Mouse (Mus musculus): ENCODE results near the gene Tmprss7. TPM values are rescaled to one million over a fixed set of nuclear protein-coding genes. Genes with fewer than 3 reads are reported as not detected.
A peak's percentile ranks its signal among the peaks of the same experiment; 100 is the strongest.

The Tmprss7 gene
- not detected for total RNA-seq (2021)
- long read RNA-seq, experiment 1: 0 reads
- long read RNA-seq, experiment 2: 0 reads

DNA sequence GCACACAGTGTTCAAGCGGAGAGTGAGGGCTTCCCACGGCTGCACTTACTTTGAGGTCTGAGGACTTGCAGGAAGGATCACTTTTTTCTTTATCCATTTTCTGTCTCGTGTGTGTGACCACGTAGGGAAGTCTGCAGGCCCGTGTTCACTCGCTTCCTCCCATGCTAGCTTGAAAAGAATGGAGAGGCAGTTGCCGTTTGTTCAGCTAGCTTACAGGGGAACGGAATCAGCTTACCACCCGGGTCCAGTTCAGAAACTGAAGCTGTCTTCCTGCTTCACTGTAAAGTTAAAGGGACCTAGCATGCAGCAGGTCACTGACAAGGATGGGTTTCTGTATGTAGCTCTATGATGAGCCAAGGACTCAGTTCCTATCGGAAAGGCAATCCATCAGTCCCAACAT, at the start of gene Tmprss7:
Gene Tmprss7, minus strand, starts transcription at position 101 of the 400 bp plus-strand sequence.
- intact Hi-C loops (cut with DNase I): no loop called here
- no peak for DNase-seq

DNA sequence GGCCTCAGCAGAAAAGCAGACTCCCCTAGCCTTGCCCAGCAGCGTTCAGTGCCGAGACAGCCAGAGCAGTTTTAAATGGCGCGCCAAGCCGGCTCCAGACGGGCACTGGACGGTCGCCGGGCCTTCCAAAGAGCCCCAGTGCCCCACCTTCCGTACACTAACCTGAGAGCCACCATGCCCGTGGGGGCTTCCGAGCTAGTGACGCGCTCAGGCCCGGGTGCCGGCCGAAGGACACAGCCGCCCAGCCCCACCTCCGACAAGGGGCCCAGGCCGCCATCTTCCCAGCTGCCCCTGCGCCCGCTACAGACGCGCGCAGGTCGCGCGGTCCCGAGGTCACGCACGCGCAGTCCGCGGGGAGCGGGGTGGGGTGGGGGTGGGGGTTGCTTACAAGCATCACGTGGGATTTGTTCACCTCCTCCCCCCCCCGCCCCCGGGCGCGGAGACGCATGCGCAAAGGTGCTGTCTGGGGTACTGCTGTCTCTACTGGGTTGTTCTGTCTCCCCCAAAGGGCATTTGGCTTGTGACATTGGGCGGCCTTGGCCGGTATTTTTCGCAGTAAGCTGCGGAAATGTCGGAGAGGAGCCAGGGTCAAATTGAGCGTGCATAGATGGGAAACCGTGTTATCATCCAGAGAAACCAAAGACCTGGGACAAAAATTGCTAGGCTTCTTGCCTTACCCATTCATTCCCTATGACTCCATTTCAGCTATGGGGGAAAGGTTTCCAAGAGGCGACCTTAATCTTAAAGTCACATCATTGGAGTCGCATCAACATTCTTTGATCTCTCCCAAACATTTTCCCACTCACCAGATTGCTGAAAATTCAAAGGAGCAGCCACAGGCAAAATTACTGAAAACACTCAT, 49.4 kb upstream of the Tmprss7 start, which contains the start of gene Abhd10:
Gene Abhd10, minus strand, starts transcription at position 341 of the 862 bp plus-strand sequence.
- DNase-seq: peak; percentile 97 to 98
- intact Hi-C loops (cut with DNase I): loop anchor here (10.0 kb wide), 1 partner anchor 578 kb away; no protein-coding TSS in a partner anchor

DNA sequence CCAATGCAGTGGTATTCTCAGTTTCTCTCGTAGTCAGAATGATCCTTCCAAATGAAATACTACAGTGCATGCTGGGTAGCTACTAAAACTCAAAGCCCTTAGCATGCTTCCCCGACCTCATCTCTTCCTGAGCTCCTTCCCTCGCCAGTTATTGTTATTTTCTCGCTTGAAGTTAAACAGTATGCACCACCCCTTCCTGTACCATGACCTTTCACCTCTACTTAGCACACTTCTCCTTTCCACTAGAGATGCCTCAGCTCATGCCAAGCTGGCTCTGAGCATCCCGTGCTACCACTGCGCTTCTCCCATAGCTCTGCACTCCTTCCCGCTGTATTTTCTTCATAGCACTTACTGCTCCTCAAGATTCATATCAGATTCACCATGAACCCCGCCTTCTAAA, 44.4 kb upstream of the Tmprss7 start:
- no peak for DNase-seq
- intact Hi-C loops (cut with DNase I): no loop called here

DNA sequence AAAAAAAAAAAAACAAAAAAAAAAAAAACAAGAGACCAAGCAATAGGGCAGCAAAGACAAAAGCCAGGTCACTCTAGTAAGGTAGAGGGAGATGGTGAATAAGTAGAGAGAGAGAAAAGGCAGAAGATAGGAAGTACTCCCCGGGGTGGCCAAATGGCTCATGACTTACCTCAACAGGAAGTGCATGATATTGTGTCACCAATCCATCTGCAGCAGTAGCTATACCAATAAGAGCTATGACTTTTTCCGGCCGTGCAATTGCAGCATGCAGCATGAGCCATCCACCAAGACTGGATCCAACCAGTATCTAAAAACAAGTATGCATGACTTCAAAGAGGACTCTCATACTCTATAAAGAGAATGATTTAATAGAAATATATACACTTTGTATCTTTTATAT, 43.3 kb upstream of the Tmprss7 start:
- intact Hi-C loops (cut with DNase I): no loop called here
- DNase-seq: no peak

DNA sequence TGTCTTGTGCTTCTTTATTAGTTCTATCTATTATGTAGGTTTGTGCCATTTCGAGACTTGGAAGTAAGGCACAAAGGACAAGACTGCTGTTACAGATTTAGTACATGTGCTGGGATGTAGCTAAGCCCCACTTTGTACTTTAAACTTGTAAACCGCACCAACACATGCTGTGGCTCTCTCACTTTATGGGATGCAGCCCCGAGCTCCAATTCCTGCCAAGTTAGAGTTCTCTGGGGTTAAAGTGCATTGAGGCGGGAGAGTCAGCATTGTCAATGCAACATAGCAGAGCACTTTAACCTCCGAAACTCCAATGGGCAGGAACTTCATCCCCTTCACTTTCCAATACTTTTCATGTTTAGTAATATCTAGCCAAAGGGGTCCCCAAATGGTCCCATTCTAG, 35.7 kb upstream of the Tmprss7 start:
- no peak for DNase-seq
- intact Hi-C loops (cut with DNase I): no loop called here

DNA sequence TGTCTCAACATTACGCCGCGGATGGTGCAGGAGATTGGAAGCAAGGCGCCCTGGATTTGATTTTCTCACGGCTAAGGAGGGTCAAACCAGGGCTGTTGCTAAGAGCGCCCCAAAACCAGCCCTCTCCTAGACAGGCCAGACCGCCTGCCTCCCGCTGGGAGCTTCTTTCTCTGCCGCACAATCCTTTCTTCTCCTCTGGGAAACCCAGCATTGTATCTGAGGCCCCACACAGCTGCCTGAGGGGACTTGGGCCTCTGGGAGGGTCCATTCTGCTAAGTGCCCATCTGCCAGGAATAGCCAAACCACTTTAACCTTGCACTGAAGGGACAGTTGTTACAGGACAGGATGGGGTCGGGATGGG, 31.3 kb upstream of the Tmprss7 start:
- intact Hi-C loops (cut with DNase I): no loop called here
- DNase-seq: no peak

DNA sequence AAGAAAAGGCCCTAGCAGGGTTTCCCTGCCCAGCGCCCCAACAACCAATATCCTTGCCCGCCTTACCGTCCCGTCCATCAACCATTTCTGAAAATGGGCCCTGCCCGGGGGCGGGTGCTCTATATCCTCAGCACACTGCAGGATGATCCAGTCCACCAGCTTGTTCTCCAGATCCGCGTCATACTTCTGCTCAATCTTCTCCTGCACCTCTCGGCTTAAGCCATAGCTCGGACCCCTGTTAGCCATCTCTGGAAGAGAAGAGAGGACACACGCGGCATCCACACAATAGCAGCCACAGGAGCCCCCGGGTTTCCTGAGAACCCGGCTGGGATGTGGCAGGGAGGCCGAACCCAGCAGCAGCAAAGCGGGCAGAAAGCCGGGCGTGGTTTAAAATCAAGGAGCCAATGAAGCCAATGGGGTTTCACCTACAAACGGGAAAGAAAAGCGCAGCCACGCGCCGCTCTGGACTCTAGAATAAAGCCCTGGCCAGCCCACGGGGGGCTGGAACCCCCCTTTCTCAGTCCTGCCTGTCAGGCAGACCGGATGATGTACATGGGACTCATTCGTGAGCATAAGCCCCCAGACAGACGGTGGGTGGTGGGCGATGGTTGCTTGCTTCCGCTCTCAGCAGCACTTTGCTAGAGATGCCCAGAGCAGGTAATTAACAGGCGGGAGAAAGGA, 30.7 kb upstream of the Tmprss7 start, which contains the start of gene Tagln3:
Gene Tagln3, minus strand, starts transcription at position 548 of the 681 bp plus-strand sequence.
- peak; percentile 8 to 22 for DNase-seq
- intact Hi-C loops (cut with DNase I): no loop called here

DNA sequence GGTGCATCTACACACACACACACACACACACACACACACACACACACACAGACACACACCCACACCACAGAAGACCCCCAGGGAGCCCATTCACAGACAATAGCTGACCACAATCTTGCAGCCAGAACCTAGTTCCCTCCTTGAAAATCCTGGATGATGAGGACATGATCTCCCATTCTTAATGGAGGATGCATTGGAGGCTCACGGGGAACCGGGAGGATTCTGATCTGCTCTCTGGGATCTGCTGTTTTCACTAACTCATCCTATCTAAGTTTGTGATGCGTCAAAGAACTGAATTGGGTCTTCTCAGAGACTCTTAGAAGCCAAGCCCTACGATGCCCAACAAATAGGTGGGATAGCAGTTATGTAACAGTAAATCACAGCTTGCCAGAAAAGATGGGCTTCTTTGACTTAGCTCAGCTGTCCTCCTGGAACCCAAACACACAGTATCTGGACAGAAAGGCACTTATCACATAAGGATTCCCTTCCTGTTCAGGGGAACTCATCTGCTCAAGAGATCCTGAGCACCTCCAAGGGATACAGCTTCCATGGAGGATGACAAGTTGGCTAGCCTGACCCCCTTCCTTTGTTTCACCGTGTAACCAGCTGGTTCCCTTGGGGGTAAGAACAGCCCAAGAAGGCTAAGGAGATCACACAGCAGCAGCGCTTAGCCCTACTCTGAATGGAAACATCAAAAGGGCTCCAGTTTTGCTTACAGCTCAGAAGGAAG, 29.9 kb upstream of the Tmprss7 start:
- no peak for DNase-seq
- intact Hi-C loops (cut with DNase I): no loop called here

DNA sequence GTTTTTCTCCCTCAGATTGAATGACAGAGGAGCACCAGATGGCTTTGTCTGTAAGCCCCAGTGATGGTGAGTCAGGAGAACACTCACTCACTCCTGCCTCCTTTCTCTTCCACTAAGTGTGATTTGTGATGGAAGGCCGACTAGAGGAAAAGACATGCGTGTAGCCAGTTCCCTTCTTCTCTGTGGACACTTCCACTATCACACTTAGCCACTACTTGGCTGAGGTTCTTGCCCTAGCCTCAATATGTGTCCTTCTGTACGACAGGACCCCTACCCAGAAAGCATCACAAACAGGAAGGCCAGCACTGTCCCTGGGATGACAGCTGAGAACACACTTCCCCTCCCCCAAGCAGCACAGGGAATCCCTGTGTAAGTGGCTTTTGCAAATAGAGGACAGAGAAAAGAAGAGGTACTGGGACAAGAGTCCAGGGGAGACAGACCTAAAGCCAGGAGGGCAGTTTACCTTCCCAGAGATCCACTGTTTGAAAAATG, 29.0 kb upstream of the Tmprss7 start:
- intact Hi-C loops (cut with DNase I): no loop called here
- DNase-seq: no peak

DNA sequence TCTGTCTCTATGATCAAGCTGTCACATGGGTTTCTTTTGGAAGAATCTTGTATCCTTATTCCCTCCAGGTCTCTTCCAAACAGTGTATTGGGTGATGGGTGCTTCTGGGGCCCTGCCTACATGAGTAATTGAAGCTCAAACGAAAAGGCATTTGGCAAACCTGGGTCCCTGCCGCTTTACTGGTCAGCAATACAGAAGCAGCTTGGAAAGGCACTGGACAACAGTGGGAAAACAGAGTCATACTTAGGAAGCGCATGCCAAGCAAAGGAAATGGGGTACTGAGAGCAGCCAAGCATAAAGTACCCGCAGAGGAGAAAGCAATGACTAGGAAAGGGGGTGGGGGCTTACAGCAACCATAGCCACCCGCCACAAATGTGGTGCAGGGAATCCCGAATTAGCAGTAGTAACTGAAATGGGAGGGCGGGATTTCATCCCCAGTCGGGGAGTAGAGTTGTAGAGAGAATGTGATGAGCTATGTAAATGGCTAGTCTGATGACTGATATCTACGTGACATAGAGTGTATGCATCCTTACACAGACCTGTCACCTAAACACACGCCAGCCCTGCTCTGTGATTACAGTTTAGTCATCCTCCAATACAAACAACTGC, 26.7 kb upstream of the Tmprss7 start:
- DNase-seq: no peak
- intact Hi-C loops (cut with DNase I): no loop called here

DNA sequence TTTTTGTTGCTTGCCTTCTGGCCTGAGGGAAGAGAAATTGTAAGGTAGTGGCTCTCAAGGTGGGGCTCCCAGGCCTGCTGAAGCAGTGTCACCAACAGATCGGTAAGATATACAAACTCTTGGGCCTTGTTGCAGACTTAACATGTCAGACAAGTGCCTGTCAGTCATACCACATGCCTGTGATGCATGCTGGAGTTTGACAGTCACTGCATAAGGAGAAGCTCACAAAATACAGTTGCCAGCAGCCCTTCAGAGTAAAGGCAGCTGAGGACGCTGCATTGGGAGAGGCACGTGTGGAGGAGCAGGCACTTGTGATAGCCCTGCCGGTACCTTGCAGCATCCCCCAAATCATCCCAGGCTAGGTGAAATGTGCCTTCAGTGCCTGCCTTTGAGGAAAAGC, 24.8 kb upstream of the Tmprss7 start:
- DNase-seq: no peak
- intact Hi-C loops (cut with DNase I): no loop called here

DNA sequence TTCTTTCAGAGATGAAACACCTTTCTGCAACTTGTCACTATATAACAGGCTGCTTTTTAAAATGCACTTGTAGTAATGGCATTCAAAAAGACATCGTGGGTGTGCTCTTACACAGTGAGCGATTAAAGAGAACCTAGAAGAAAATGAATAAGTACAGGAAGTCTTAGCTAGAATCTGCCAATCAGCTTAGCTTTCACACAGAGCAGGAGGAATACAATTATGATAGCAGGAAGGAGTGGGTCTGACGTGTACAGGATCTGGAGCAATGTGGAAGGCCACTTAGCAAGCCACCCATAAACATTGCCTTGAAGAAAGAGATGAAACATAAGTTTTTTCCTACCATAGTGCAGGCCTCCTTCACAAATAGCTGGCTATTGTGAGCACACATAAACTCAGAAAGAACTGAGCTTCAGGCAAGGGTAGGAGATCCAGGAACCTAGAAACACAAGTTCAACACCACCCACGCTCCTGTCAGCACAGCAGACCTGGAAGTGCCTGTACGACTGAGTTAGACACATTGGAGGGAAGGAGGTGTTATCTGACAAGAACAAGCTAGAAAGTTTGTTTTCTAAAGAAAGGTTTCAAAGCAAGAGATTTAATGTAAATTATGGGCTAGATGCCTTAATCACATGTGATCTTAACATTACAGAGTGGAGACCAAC, 21.2 kb upstream of the Tmprss7 start:
- DNase-seq: no peak

DNA sequence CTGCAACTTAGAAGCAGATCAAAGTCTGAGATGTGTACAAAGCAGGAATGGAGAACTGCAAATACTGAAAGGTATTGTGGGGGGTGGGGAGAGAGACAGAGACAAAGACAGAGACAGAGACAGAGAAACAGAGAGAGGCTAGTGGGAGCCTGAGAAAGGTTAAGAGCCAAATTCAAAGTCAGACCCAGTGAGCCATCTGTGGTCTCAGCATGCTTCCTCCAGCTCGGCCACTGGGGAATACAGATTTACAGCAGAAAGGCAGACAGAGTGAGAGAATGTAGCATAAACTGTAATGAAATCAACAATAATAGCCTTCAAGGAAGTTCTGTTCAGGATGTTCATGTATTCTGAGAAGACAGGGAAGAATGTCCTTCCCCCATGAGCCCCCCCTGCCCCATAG, 20.4 kb upstream of the Tmprss7 start:
- DNase-seq: no peak
- intact Hi-C loops (cut with DNase I): no loop called here

More for the DNA sequence above, 21.2 kb upstream of the Tmprss7 start:
- intact Hi-C loops (cut with DNase I): no loop called here

DNA sequence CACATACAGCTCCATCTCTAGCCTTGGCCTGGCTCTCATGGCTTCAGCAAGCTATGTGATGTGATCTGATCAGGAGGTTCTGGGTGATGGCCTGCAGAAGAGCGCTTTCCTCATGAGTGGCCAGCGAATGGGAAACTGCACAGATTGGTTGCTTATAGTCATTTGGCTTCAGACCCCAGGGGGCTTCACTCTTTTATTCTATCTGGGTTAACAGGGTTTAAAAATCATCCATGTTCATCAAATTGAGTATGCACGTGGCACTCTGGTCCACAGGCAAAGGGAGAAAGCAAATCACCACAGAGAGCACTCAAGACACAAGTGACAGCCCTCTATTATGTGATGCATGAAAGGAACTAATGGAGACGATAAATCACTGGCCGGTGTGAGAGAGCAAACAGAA, 19.8 kb upstream of the Tmprss7 start:
- intact Hi-C loops (cut with DNase I): no loop called here
- no peak for DNase-seq

DNA sequence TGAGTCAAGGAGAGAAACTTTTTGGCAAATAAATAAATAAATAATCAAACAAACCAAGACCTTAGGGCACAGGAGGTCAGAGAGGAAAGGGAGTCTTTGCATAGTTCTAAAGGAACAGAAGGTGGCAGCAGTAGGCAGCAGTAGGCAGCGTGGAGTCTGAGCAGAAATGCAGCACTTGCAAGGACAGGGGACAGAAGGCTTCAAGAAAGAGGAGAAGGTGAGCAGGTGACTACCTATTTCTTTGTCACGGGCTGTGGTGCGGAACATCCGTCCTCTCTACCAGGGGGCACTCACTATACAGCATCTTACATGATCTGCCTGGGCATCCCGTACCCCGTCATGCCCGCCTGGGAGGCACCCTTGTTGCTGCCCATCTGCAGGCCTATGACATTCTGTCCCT, 17.8 kb upstream of the Tmprss7 start:
- DNase-seq: no peak
- intact Hi-C loops (cut with DNase I): no loop called here

DNA sequence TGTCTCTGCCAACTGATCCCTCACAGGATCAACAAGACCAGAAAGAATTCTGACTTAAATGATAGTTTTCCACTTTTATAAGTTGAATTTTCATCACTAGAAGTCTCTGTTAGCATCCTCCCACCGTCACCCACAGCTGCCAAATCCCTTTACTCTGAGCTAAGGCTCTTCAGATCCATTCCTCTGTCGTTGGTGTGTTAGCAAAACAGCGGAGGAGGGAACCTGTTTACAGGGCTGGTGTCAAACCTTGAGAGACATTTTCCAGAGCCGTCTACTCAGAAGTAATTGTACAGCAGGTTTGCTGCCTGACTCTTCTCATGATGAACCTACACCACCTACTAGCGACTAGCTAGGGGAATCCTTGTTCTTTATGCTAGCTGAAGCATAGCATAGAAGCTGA, 5.8 kb upstream of the Tmprss7 start:
- intact Hi-C loops (cut with DNase I): no loop called here
- DNase-seq: no peak

DNA sequence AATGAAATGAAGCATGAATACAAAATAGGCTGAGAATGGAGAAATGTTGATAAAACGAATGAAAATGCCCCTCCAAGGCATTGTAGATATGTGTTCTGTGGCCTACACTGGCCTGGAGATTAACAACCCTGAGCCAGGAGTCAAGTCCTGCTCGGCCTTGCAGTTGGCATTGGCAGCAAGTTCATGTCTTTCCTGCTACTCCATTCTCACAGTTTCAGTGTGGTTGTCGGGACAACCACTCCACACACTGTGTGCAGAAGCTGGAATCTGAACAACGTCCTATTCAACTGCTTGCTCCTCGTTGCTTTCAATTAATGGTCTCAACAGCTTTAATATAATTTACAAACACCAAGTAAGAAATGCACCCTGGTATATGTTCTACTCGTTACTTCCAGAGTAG, 4.5 kb upstream of the Tmprss7 start:
- intact Hi-C loops (cut with DNase I): no loop called here

DNA sequence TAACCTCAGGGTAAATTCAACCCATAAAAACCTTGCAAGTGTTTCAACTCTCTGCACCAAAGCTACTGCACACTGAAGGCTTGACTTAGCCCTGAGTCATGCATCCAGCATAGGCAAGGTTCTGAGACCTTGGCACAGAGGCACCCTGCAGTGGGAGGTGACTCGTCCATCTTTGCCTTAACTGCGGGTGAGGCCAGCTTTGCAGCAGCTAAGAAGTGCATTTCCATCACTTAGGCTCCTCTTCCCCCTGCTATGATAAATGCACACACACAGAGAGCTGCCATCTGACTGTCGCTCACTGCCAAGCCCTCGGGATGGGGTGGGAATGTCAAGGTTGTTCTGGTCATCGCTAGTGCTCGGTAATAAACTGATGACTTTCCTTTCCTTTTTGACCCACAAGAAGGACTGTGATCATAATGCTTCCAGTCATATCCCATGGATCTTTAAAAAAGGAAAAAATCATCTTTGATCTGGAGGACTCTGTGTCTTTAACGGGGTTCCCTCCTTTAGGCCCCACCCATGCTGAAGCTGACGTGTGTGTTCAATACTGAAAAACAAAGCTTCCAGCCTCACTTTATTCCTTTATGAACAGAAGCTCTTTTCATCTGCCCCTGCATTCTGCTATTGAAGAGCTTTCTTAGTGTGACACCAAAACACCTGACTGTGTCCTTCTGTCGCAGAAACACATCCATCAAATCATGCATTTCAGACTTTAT, 2.1 kb upstream of the Tmprss7 start:
- DNase-seq: no peak
- intact Hi-C loops (cut with DNase I): no loop called here

More for the DNA sequence above, 4.5 kb upstream of the Tmprss7 start:
- DNase-seq: no peak

DNA sequence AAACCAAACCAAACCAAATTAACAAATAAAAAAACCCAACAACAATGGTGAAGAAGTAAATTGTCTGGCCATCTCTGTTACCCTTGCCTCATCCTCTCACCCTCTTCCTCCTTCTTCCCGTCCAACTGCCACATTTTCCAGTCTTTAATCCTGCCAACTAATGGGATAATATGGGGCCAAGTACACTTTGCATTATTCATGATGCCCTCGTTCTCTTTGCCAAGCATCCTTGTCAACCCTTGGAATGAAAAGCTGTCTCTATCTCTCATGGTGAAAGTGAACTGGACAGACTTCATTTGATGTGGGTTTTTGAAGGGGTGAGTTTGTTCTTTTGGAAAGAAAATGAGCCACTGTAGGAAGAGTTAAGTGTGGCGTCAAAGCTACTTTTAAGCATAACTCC, 607 bp downstream of the Tmprss7 start:
- DNase-seq: no peak
- intact Hi-C loops (cut with DNase I): no loop called here

Data from heart, postnatal 14 days (tissue).